Mouse (Mus musculus): ENCODE measurements at regions not wholly inside any gene's neighbourhood (a gene's known extent, or its start where the extent isn't known, plus 50 kb on each side); places are given as distances from the start of the nearest gene placed in this dataset.

DNA sequence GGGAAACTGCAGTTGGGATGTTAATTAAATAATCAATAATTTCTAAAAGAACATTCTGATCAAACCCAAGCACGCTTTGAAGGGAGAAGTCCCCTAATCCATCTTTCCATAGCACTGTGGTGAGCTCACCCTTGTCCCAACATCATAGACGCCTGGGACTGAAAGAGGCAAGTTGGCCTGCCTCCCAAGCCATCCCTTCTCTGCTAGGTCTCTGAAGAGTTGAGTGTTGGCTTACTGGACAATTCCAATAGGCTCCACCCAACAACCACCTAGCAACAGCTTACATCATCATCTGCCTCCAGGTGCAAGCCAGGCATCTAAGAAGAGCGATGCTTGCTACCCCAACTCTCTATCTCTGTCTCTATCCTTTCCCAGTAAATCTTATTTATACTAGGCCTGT is 66.6 kb downstream of the Mcfd2 start:
- TF ChIP-seq MYOG (IDR thresholded peaks at IDR 0.05; ENCODE audit: control insufficient read depth in 1 of 3, insufficient read depth in 1 of 3, insufficient read length in 2 of 3, low read depth in 2 of 3) (no peak), POLR2A (IDR thresholded peaks at IDR 0.05; ENCODE audit: insufficient read length, low read depth) (no peak), USF1 (IDR thresholded peaks at IDR 0.05; ENCODE audit: low read depth) (no peak), POLR2AphosphoS2 (IDR thresholded peaks at IDR 0.05; ENCODE audit: insufficient read length, low read depth) (no peak)

Measured in myocyte (in vitro differentiated cells).